Mouse (Mus musculus) testis, adult 2 months (tissue): ENCODE measurements around the gene Tab2.

Experiments used
- CTCF ChIP-seq: fragments of 200-500 bp; IDR thresholded peaks from 2 replicates; pipeline ENCODE4 v1.5.1; 2012; ENCODE audit warnings: low read depth, mild to moderate bottlenecking, inconsistent platforms, low read length, moderate library complexity; ENCODE audit not compliant: control insufficient read depth, insufficient read depth, insufficient replicate concordance
- POLR2A ChIP-seq: fragments of 200-500 bp; IDR thresholded peaks from 2 replicates; pipeline ENCODE4 v1.6.1; 2012; ENCODE audit warnings: low read depth, mild to moderate bottlenecking, inconsistent platforms, low read length, moderate library complexity; ENCODE audit not compliant: control insufficient read depth

GRCm38 (mm10) chr10:7959073-7959472 lies 3.0 kb upstream of the Tab2 start:
- TF ChIP-seq POLR2A = no peak
- TF ChIP-seq CTCF = no peak
